Mouse (Mus musculus) ovary, postnatal 36 days (tissue): ENCODE measurements around the gene Nkx2-4.
A peak's percentile ranks its signal among the peaks of the same experiment; 100 is the strongest.

Experiments
- DNase-seq: peaks from one replicate; pipeline ENCODE4 v3.0.0; 2022; ENCODE audit warnings: low spot score, mixed read lengths

Gene Nkx2-4

DNA sequence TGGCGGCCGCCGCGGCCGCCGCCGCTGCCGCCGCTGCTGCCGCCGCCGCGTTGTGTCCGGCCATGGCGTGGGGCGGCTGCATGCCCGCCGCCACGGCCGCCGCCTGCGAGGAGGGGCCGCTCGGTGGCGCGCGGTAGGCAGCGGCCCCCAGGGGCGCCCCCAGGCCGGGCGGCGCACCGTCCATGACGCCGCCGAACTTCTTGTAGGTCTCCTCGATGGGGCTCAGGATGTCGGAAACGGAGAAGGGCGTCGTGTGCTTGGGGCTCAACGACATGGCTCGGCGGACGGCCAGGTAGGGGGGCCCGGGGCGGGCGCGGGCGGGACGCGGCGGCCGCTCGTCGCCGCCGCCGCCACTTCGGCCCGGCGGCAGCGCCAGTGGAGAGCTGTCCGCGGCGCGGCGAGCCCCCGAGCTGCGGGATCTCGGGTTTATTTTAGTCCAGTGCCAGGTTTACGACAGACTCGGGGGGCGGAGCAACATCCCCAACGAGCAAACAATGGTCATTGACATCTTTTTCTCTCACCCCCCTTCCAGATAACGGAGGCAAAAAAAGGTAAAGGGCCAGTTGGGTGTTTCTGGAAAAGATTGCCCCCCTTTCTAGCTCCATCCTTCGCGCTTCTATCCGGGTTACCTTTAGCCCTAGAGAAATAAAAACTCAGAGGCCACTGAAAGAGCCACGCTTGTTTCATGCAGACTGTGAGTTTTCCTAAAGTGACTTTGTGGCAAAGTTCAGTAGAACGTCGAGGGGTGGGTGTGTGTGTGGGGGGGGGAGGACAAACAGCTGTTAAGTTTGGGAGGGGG lies at the start of gene Nkx2-4:
Nkx2-4 (minus strand) TSS at position 374 of the 799 bp plus-strand sequence.
- DNase-seq: peak; percentile 7

- DNase-seq: no peak
Observed at GRCm38 (mm10) chr2:147127366-147127765, 42.1 kb upstream of the Nkx2-4 start.

DNA sequence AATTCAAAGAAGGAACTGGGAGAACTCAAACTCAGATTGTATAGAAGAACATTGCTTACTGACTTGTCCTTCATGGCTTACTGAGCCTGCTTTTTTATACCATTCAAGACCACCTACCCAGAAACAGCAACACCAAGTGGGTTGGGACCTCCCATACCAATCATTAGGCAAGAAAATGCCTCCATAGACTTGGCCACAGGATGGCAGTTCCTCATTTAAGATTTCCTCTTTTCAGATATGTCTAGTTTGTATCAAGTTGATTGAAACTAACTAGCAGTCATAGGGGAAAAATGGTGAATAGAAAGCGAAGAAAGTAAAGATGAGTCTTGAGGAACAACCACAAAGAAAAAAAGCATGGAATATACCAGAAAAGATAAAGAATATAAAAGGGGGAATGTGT lies 34.5 kb upstream of the Nkx2-4 start:
- DNase-seq: no peak

DNA sequence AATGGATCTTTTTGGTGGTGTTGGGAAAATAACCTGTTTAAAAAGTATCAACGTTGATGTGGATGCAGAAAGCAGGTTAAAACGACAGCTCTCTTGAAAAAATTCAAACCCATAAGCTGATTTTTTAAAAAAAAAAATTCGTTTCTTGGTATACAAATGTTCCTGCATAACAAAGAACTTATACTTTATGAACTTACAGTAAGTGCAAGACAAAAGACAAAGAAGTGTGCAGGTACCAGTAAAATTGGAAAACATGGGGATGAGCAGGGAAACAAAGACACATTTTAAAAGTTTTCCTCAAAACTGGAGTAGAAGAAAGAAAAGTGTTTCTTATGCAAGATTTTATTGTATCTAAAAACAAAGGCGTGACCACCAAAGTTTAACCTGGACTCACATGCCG lies 1.2 kb upstream of the Nkx2-4 start:
- no peak for DNase-seq

- no peak for DNase-seq
Observed at GRCm38 (mm10) chr2:147085937-147086336, 692 bp upstream of the Nkx2-4 start.

- peak; percentile 12 for DNase-seq
Observed at GRCm38 (mm10) chr2:147084366-147085071, 726 bp downstream of the Nkx2-4 start.

DNA sequence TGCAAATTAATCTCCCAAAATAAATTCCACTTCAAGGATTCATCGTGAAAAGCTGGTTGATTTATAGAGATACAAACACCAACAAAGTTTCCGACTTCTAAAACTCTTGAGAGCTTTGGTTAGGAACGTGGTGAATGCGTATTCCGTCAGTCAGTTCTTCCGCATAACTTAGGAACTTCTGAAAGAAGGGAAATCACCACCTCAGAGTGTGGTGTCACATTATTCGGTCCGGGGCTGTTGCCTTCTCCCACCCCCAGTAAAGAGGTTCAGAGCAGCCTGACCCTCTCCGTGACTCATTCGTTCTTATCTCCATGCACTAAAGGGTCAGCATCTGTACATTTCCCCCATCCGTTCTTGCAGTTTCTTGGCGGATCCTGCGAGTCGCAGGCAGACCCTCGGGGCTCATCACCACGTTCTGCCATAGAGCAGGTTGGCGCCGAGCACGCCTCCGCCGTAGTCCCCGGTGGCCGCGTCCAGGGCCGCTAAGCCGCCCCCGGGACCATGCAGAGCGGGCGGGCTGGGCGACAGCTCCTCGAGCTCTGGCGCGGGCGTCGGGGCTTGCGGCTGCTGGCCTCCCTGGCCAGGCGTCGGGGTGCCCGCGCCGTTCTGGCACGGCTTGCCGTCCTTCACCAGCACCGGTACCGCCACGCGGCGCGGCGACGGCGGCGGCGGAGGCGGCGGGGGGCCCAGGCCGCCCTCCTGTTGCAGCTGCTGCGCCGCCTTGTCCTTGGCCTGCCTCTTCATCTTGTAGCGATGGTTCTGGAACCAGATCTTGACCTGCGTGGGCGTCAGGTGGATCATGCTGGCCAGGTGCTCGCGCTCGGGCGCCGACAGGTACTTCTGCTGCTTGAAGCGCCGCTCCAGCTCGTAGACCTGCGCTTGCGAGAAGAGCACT lies 1.5 kb downstream of the Nkx2-4 start:
- peak; percentile 29 for DNase-seq

DNA sequence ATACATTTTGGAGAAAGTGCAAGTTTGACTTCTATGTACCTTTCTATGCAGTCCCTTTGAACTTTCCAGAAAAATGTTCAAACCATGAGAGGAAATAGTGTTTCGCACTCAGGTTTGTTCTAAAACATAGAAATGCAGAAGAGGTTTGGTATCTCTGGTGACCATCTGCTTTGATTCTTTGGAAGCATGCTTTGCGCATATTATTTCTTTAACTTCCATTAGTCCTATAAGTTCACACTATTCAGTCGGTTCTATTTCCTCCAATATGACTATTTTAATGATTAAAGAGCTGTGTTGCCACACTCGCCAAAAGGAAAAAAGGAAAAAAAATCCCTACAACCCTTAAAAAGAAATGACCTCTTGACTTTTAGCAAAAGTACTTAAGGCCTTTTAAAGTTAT lies 2.9 kb downstream of the Nkx2-4 start:
- DNase-seq: no peak

GRCm38 (mm10) chr2:147074399-147074798 lies 10.8 kb downstream of the Nkx2-4 start:
- no peak for DNase-seq

GRCm38 (mm10) chr2:147073962-147074361 lies 11.3 kb downstream of the Nkx2-4 start:
- no peak for DNase-seq

DNA sequence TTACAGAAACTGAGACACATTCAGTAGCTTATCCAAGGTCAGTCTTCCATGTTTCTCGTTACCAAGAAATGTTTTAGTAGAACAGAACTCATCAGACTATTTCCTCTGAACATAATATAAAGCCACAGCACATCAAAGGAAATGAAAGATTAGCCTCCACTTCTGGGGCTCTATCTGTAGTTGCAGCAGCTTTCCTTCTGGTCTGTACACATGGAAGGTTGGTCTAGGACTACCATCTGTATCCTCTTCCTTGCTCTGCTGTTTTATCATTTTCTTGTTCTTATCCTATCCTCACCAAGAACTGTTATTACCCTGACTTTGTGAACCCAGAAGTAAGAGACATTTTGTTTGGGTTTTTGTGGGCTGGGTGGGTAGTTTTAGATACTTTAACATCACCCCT lies 14.9 kb downstream of the Nkx2-4 start:
- DNase-seq: no peak

DNA sequence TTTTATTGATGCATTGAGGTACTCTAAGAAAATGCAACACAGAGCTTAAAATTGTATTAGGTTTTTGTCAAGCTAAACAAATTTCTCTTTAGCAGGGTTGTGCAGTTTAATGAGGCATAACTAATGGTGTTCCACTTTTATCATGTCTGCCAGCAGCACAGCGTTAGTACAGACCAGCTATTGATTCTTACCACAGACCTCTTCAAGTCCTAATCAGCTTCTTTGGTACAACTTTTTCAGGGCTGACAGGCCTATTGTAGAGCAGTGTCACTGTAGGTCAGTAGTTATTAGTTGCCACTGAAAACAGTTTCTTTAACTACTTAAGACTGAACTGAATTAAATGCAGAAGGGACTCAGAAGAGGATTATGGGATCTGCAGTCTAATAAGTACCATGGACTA lies 16.2 kb downstream of the Nkx2-4 start:
- no peak for DNase-seq

GRCm38 (mm10) chr2:147067480-147068246 lies 17.6 kb downstream of the Nkx2-4 start:
- DNase-seq: no peak

GRCm38 (mm10) chr2:147053229-147053892 lies 31.9 kb downstream of the Nkx2-4 start:
- DNase-seq: no peak

- DNase-seq: no peak
Observed at GRCm38 (mm10) chr2:147047051-147047450, 38.2 kb downstream of the Nkx2-4 start.

DNA sequence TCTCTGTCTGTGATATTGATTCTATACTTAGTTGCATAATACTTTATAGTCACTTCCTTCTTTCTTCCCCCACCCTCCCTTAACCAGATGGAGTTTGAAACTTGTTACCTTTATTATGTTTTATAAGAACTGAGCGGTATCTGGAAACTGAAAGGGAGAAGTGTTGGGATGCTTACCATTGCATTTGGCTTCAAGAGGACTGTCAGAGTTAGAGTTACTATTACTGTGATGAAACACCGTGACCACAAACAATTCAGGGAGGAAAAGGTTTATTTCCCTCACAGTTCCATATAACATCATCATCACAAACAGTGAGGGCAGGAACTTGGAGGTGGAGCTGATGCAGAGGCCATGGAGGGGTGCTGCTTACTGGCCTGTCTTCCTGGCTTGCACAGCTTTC lies 49.4 kb downstream of the Nkx2-4 start:
- no peak for DNase-seq
